Mouse (Mus musculus) urinary bladder, postnatal 36 days (tissue): ENCODE data around the gene Foxa2.

Source experiments
- DNase-seq, 2 experiments: peaks; one replicate each; pipeline ENCODE4 v3.0.0; 2022; ENCODE audit warnings: low spot score in 2 of 2, mixed read lengths in 1 of 2

Gene Foxa2

DNA sequence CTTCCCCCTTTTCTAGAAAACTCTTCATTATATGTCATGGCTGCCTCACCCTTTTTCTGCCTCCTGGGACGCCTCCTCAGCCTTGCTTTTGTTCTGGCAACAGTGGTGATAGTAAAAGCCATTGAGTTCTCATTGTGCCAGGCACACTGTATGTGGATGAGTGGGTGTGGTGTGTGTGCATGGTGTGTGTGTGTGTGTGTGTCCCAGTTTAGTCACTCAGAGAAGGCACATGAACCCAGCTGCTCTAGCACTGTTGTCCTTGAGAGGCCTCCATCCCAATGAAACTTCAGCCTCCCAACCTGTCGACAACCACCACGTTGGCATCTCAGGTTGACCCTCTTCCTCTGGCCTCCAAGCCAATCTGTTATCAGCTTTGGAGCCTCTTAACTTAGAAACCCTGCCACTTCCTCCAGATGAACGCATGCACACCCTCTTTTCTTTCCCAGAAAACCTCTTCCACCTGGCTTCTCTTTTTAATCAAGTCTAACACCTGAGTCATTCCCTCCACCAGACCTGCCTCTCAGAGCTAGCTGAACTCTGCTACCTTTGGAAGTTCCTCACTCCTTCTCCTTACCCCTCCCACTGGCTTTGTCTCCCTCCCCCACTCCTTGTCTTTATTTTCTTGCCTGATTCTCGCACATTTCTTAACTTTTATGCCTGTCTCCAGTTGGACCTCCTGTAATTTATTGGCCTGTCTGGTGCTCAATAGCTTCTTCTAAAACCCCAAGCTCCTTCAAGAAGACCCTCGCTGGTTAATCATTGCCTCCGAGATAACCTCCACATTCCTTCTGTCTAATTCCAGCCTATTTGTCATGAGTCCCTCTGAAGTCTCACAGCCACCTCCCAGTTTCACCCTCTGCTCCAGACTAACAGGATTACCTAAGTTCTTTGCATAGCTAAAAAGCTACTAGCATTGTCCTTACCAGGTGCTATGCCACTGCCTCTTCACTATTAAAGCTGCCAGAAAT is 41.9 kb downstream of the Foxa2 start:
- DNase-seq, result no peak

DNA sequence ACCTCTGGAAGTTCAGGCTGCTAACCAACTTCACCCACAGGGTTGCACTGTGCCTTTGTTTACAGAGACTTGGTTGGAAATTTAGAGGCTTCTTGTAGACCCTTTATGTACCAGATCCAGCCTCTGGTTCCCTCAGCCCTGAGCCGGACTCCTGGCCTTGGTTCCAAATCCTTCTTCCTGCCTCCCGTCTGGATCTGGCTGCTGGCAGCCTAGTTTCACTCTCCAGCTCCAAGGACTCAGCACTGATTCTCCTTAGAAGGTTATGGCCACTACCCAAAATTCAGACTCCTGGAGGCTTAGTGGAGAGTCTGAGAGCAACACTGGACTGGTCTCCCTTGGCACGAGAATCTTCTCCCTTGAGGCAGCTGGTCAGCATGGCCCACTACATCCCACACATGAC is 43.3 kb downstream of the Foxa2 start:
- no peak for DNase-seq

DNA sequence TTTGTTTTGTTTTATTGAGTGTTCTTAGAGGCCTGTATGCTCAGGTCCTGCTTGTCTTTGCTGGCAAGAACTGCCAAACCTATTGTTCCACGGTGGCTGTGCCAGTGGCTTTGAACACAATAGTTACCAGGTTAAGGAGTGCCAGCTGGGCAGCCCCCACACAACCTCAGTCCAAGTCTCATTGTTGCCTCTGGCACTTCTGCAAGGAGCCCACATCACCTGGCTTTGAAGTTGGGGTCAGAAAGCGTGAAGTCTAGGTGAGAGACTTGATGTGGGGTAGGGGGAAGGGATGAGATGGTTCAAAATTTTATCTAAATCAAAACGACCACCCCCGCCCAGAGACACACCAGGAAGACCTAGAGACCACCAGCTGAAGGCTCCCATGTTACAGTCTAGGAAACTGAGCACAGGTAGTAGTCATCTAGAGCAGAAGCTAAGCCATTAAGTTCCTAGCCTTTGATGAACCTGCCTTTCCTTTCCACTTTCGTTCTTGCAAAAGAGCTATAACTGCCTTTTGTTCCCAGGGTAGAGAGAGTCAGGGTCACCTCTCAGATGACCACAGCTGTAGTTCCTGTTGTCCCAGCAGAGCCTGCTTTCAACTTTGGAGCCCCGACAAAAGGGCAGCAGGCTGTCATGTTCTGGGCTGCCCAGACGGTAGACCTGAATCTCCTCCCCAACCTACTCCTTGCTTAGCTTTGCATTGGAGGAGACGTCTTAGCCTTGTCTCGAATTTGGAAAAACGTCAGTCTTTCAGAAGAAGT is 48.4 kb downstream of the Foxa2 start:
- DNase-seq, result no peak

DNA sequence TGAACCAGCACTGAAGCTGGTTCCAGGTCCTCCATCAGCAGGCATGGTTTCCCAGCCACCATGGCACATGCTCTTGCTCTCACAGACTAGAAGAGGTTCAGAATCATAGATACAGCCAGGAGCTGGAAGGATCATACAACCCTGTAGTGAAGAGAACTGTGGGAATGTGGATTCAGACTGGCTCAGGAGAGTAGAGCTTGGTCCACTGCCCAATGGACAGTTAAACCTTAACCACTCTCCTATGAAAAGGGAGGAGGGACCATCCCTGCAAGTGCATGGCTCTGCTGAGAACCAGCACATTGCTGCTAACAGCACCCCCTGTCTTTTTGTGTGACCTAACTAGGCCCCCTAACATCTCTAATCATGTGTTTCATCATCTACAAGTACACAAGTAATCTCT is 50.0 kb downstream of the Foxa2 start:
- DNase-seq, result no peak

DNA sequence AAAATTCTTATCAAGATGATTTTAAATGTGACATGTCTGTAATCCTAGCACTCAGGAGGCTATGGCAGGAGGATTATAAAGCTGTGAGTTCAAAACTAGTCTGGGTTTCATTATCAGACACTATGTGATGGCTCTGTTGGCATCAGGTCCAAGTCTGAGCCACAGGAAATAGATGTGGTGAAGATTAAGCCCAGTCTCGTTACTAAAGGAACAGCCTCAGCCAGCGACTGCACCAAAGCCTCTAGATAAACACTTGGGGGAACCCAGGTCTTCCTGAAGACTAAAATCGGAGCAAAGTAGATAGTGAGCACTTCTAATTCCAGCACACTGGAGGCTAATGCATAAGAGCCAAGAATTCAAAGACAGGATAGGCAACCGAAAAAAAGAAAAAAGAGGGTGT is 52.9 kb downstream of the Foxa2 start:
- no peak for DNase-seq

DNA sequence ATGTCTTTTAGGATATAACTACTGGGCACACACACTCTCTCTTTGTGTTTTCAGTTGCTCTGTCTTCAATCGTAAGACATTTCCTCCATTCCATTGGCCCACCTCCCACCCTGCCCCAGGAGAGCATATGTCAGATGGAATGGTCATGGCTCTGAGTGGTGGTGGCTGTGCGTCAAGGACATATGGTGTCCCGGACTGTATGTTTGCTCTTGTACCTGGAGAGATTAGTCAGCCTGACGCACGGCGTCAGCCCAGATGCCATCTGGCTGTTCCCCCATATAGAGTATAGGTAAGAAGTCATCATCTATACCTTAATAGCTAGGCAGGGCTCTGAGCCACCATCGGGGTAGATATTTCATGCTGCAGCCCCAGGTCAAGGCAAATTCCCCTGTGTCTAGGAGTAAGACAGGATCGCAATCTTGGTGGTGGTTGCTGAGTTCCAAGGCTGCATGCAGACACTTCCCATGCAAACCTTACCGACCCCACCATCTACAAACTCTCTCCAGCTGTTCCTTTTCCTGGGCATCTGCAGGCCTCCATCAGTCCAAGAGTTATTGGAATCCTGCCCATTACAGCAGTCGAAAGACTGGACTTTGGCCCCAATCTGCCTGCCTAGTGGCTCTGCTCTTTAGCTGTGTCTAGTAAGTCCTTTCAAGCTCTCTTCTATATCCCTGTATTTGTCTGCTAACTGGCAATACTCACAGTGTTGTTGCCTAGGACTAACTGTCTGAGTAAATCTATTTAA is 53.7 kb downstream of the Foxa2 start:
- DNase-seq, result no peak
